Mouse (Mus musculus) CH12.LX (cell line): ENCODE measurements around the gene Irf6. TPM values are rescaled to one million over a fixed set of nuclear protein-coding genes. Genes with fewer than 3 reads are reported as not detected.

Experiments
- DNase-seq: peaks from one replicate; pipeline ENCODE4 v3.0.0-alpha.2; 2013; ENCODE audit errors: extremely low read depth
- H3K27ac ChIP-seq: 2 replicates; pipeline ENCODE4 v1.5.1; 2012; ENCODE audit warnings: low read depth, mild to moderate bottlenecking, control low read depth, moderate library complexity; ENCODE audit not compliant: insufficient read depth
- H3K27me3 ChIP-seq: replicated peaks from 2 replicates; pipeline ENCODE3; 2012; ENCODE audit warnings: inconsistent platforms
- H3K36me3 ChIP-seq, 2 experiments: replicated peaks in 1 of 2; 2 replicates each; pipeline versions ENCODE3 to v1.6.1; 2012; ENCODE audit warnings: inconsistent platforms in 1 of 2, low read length in 1 of 2, mild to moderate bottlenecking in 1 of 2, mixed read lengths in 1 of 2, moderate library complexity in 1 of 2; ENCODE audit not compliant: control insufficient read depth in 1 of 2, insufficient read depth in 1 of 2
- H3K4me1 ChIP-seq, 2 experiments: 2 replicates each; pipeline ENCODE4 v1.6.1; 2012; ENCODE audit warnings: inconsistent platforms in 1 of 2, moderate library complexity in 1 of 2; ENCODE audit not compliant: insufficient read depth in 2 of 2, control insufficient read depth in 1 of 2
- H3K4me2 ChIP-seq: 2 replicates; pipeline ENCODE4 v1.6.1; 2012; ENCODE audit warnings: low read depth, mild to moderate bottlenecking, control low read depth; ENCODE audit not compliant: poor library complexity, insufficient read depth, severe bottlenecking
- H3K4me3 ChIP-seq, 3 experiments: fragments of 150-350 bp in 1 of 3; sonication (generic) in 1 of 3; replicated peaks in 1 of 3; 2 replicates each; pipeline versions ENCODE3 to v1.5.1; 2011 to 2012; ENCODE audit warnings: low read depth in 2 of 3, low read length in 2 of 3, mild to moderate bottlenecking in 2 of 3, moderate library complexity in 2 of 3, control low read depth in 1 of 3, improper control_type of control experiment in 1 of 3, inconsistent platforms in 1 of 3, mixed read lengths in 1 of 3; ENCODE audit not compliant: poor library complexity in 1 of 3
- H3K79me2 ChIP-seq: replicated peaks from 2 replicates; pipeline ENCODE4 v1.6.1; 2012; ENCODE audit warnings: mild to moderate bottlenecking, moderate library complexity; ENCODE audit not compliant: control insufficient read depth, poor library complexity, insufficient read depth, severe bottlenecking; ENCODE audit errors: extremely low read depth
- H3K9ac ChIP-seq: 2 replicates; pipeline ENCODE4 v1.6.1; 2012; ENCODE audit warnings: low read depth, mild to moderate bottlenecking, control low read depth, moderate library complexity; ENCODE audit not compliant: insufficient read depth
- H3K9me3 ChIP-seq: replicated peaks from 2 replicates; pipeline ENCODE3; 2012; ENCODE audit warnings: low read length, inconsistent platforms, mixed read lengths
- BHLHE40 ChIP-seq: IDR thresholded peaks from 2 replicates; pipeline ENCODE4 v1.6.1; 2011; ENCODE audit warnings: mild to moderate bottlenecking, low read depth, low read length, improper control_type of control experiment
- CHD2 ChIP-seq: IDR thresholded peaks from 2 replicates; pipeline ENCODE4 v1.6.1; 2011; ENCODE audit warnings: low read length, improper control_type of control experiment
- E2F4 ChIP-seq: IDR thresholded peaks from 2 replicates; pipeline ENCODE4 v1.6.1; 2011; ENCODE audit warnings: low read depth, low read length, improper control_type of control experiment; ENCODE audit not compliant: insufficient replicate concordance
- ELF1 ChIP-seq: IDR thresholded peaks from 2 replicates; pipeline ENCODE4 v1.6.1; 2014; ENCODE audit warnings: low read depth, mild to moderate bottlenecking, inconsistent platforms, low read length, improper control_type of control experiment
- EP300 ChIP-seq: IDR thresholded peaks from 2 replicates; pipeline ENCODE4 v1.6.1; 2011; ENCODE audit warnings: low read length, improper control_type of control experiment
- GABPA ChIP-seq: IDR thresholded peaks from 2 replicates; pipeline ENCODE4 v1.6.1; 2012; ENCODE audit warnings: low read depth, low read length, improper control_type of control experiment, inconsistent platforms; ENCODE audit not compliant: insufficient replicate concordance
- JUN ChIP-seq: IDR thresholded peaks from 2 replicates; pipeline ENCODE4 v1.6.1; 2011; ENCODE audit warnings: low read depth, mild to moderate bottlenecking, low read length, improper control_type of control experiment, moderate library complexity; ENCODE audit not compliant: insufficient read depth
- KAT2A ChIP-seq: IDR thresholded peaks from 2 replicates; pipeline ENCODE4 v1.6.1; 2012; ENCODE audit warnings: low read length, improper control_type of control experiment, inconsistent platforms; ENCODE audit not compliant: insufficient replicate concordance
- MAFK ChIP-seq: IDR thresholded peaks from 2 replicates; pipeline ENCODE4 v1.6.1; 2011; ENCODE audit warnings: low read length, improper control_type of control experiment; ENCODE audit not compliant: insufficient replicate concordance
- MAZ ChIP-seq: IDR thresholded peaks from 2 replicates; pipeline ENCODE4 v1.6.1; 2012; ENCODE audit warnings: low read depth, mild to moderate bottlenecking, inconsistent platforms, low read length, improper control_type of control experiment, moderate library complexity
- MYC ChIP-seq: IDR thresholded peaks from 2 replicates; pipeline ENCODE4 v1.6.1; 2011; ENCODE audit warnings: low read depth, mild to moderate bottlenecking, improper control_type of control experiment, low read length
- NELFE ChIP-seq: IDR thresholded peaks from 2 replicates; pipeline ENCODE4 v1.6.1; 2011; ENCODE audit warnings: low read depth, low read length, improper control_type of control experiment
- NRF1 ChIP-seq: IDR thresholded peaks from 2 replicates; pipeline ENCODE4 v1.6.1; 2014; ENCODE audit warnings: low read depth, mild to moderate bottlenecking, inconsistent platforms, low read length, improper control_type of control experiment, moderate library complexity
- PAX5 ChIP-seq: IDR thresholded peaks from 2 replicates; pipeline ENCODE4 v1.6.1; 2012; ENCODE audit warnings: low read length, inconsistent platforms, mixed read lengths
- RAD21 ChIP-seq: IDR thresholded peaks from 2 replicates; pipeline ENCODE4 v1.6.1; 2011; ENCODE audit warnings: low read depth, mild to moderate bottlenecking, low read length, improper control_type of control experiment, moderate library complexity
- TCF12 ChIP-seq: IDR thresholded peaks from 2 replicates; pipeline ENCODE4 v1.6.1; 2014; ENCODE audit warnings: low read depth, mild to moderate bottlenecking, inconsistent platforms, low read length, improper control_type of control experiment
- UBTF ChIP-seq: IDR thresholded peaks from 2 replicates; pipeline ENCODE4 v1.6.1; 2012; ENCODE audit warnings: low read depth, mild to moderate bottlenecking, inconsistent platforms, low read length, improper control_type of control experiment, moderate library complexity
- USF2 ChIP-seq: conservative IDR thresholded peaks from 2 replicates; pipeline ENCODE4 v1.6.1; 2011; ENCODE audit warnings: low read depth, low read length, improper control_type of control experiment
- ZKSCAN1 ChIP-seq: IDR thresholded peaks from 2 replicates; pipeline ENCODE4 v1.6.1; 2012; ENCODE audit warnings: low read depth, inconsistent platforms, low read length, improper control_type of control experiment, borderline replicate concordance
- ZNF384 ChIP-seq: IDR thresholded peaks from 2 replicates; pipeline ENCODE4 v1.6.1; 2012; ENCODE audit warnings: low read depth, low read length, improper control_type of control experiment, inconsistent platforms
- dilution Hi-C: fragments of 300-500 bp; cut with MboI; formaldehyde crosslinking; loops from 2 replicates; pipeline ENCODE4 v1.14.3; 2020; ENCODE audit warnings: low sequenced_read_pairs; ENCODE audit not compliant: extremely low pct_unique_long_range_greater_than_20kb, extremely low pct_ligation_motif_present
- in situ Hi-C: fragments of 300-500 bp; cut with MboI; formaldehyde crosslinking; loops from 3 replicates; pipeline ENCODE4 v1.14.3; 2019; ENCODE audit warnings: low sequenced_read_pairs, low pct_ligation_motif_present, low pct_unique_long_range_greater_than_20kb, mixed read lengths
- polyA plus RNA-seq: library from polyadenylated mRNA; unstranded; fragments of >175 nt; gene quantifications from 2 replicates; pipeline ENCODE4 v1.2.1, GENCODE M21; 2012; ENCODE audit warnings: low read depth; ENCODE audit not compliant: insufficient read length
- total RNA-seq, 2 experiments: library from RNA; depleted of rRNA; stranded (reverse); fragments of 300-350 nt in 1 of 2; fragments of >200 nt in 1 of 2; gene quantifications; 2 replicates each; pipeline ENCODE4 v1.2.3; 2012 to 2014

The Irf6 gene
- total and polyA plus RNA-seq, 3 experiments, result 0.31 to 13.0 (median 0.43) TPM

- in situ Hi-C loops, result no loop called here
- H3K9me3 ChIP-seq, result no peaks in the 10 kb centered on the region
Measured at GRCm38 (mm10) chr1:193194416-193195140, 41.7 kb downstream of the Irf6 start.

GRCm38 (mm10) chr1:193195169-193195810 lies 42.4 kb downstream of the Irf6 start:
- H3K9ac ChIP-seq, result no peak overlapping the region
- no peak for DNase-seq
- no peak overlapping the region; the same call in 1 of the 2 replicates for H3K27ac ChIP-seq
- dilution Hi-C loops, result no loop called here
- in situ Hi-C loops, result no loop called here
- H3K9me3 ChIP-seq, result no peaks in the 10 kb centered on the region
- H3K79me2 ChIP-seq, result peaks cover 26% of the 10 kb centered on the region
- H3K36me3 ChIP-seq, result peaks cover 76 to 90% of the 10 kb centered on the region in 2 experiments
- H3K4me3 ChIP-seq, result no peak overlapping the region
- no peaks in the 10 kb centered on the region for H3K27me3 ChIP-seq
- TF ChIP-seq E2F4 (no peak), UBTF (no peak)
- TF ChIP-seq, all 38 proteins: peak for 0
- H3K4me2 ChIP-seq, result no peak overlapping the region
- H3K4me1 ChIP-seq, result peaks cover 18 to 89% of the 10 kb centered on the region in 2 experiments

More at GRCm38 (mm10) chr1:193194416-193195140, 41.7 kb downstream of the Irf6 start:
- no peak for TF ChIP-seq MAZ
- no peak for TF ChIP-seq EP300
- TF ChIP-seq MYC, result no peak
- no peak for TF ChIP-seq MAFK
- TF ChIP-seq JUN, result no peak
- TF ChIP-seq KAT2A, result no peak
- no peak for TF ChIP-seq ELF1
- TF ChIP-seq USF2, result no peak
- TF ChIP-seq NRF1, result no peak
- TF ChIP-seq BHLHE40, result no peak
- TF ChIP-seq ZNF384, result no peak
- TF ChIP-seq UBTF, result no peak
- no peak for TF ChIP-seq NELFE
- TF ChIP-seq GABPA, result no peak
- TF ChIP-seq RAD21, result no peak
- no peak for TF ChIP-seq CHD2
- no peak for TF ChIP-seq TCF12
- TF ChIP-seq ZKSCAN1, result no peak
- no peak for TF ChIP-seq PAX5
- no peak for TF ChIP-seq E2F4
- Histone ChIP-seq H3K27ac (no peak overlapping the region), H3K4me2 (no peak overlapping the region), H3K9ac (no peak overlapping the region), H3K79me2 (peaks cover 19% of the 10 kb centered on the region), H3K4me3 (no peak overlapping the region), H3K4me1 (peaks cover 24 to 91% of the 10 kb centered on the region in 2 experiments), H3K27me3 (no peaks in the 10 kb centered on the region), H3K36me3 (peaks cover 82 to 93% of the 10 kb centered on the region in 2 experiments)
- DNase-seq, result no peak
- dilution Hi-C loops, result no loop called here
